Mouse (Mus musculus): Measurements from ENCODE around the gene Ap1s2.

The Ap1s2 gene

GRCm38 (mm10) chrX:163981500-163981899, 72.7 kb downstream of the Ap1s2 start:
- no peak for DNase-seq

- DNase-seq = no peak
Measured at GRCm38 (mm10) chrX:163982129-163982528, 73.3 kb downstream of the Ap1s2 start.
